Mouse (Mus musculus) CH12.LX (cell line): ENCODE results near the gene Usp21. TPM values are rescaled to one million over a fixed set of nuclear protein-coding genes. Genes with fewer than 3 reads are reported as not detected.
"Not testable (repeated sequence)": the region's sequence is repeated elsewhere in the genome, so short reads cannot be mapped to it uniquely, and the experiment has no call there.

ENCODE experiments used
- DNase-seq: peaks from one replicate; pipeline ENCODE4 v3.0.0-alpha.2; 2013; ENCODE audit errors: extremely low read depth
- H3K27ac ChIP-seq: 2 replicates; pipeline ENCODE4 v1.5.1; 2012; ENCODE audit warnings: low read depth, mild to moderate bottlenecking, control low read depth, moderate library complexity; ENCODE audit not compliant: insufficient read depth
- H3K27me3 ChIP-seq: replicated peaks from 2 replicates; pipeline ENCODE3; 2012; ENCODE audit warnings: inconsistent platforms
- H3K36me3 ChIP-seq, 2 experiments: replicated peaks in 1 of 2; 2 replicates each; pipeline versions ENCODE3 to v1.6.1; 2012; ENCODE audit warnings: inconsistent platforms in 1 of 2, low read length in 1 of 2, mild to moderate bottlenecking in 1 of 2, mixed read lengths in 1 of 2, moderate library complexity in 1 of 2; ENCODE audit not compliant: control insufficient read depth in 1 of 2, insufficient read depth in 1 of 2
- H3K4me1 ChIP-seq, 2 experiments: 2 replicates each; pipeline ENCODE4 v1.6.1; 2012; ENCODE audit warnings: inconsistent platforms in 1 of 2, moderate library complexity in 1 of 2; ENCODE audit not compliant: insufficient read depth in 2 of 2, control insufficient read depth in 1 of 2
- H3K4me2 ChIP-seq: 2 replicates; pipeline ENCODE4 v1.6.1; 2012; ENCODE audit warnings: low read depth, mild to moderate bottlenecking, control low read depth; ENCODE audit not compliant: poor library complexity, insufficient read depth, severe bottlenecking
- H3K4me3 ChIP-seq, 3 experiments: fragments of 150-350 bp in 1 of 3; sonication (generic) in 1 of 3; replicated peaks in 1 of 3; 2 replicates each; pipeline versions ENCODE3 to v1.5.1; 2011 to 2012; ENCODE audit warnings: low read depth in 2 of 3, low read length in 2 of 3, mild to moderate bottlenecking in 2 of 3, moderate library complexity in 2 of 3, control low read depth in 1 of 3, improper control_type of control experiment in 1 of 3, inconsistent platforms in 1 of 3, mixed read lengths in 1 of 3; ENCODE audit not compliant: poor library complexity in 1 of 3
- H3K79me2 ChIP-seq: replicated peaks from 2 replicates; pipeline ENCODE4 v1.6.1; 2012; ENCODE audit warnings: mild to moderate bottlenecking, moderate library complexity; ENCODE audit not compliant: control insufficient read depth, poor library complexity, insufficient read depth, severe bottlenecking; ENCODE audit errors: extremely low read depth
- H3K9ac ChIP-seq: 2 replicates; pipeline ENCODE4 v1.6.1; 2012; ENCODE audit warnings: low read depth, mild to moderate bottlenecking, control low read depth, moderate library complexity; ENCODE audit not compliant: insufficient read depth
- H3K9me3 ChIP-seq: replicated peaks from 2 replicates; pipeline ENCODE3; 2012; ENCODE audit warnings: low read length, inconsistent platforms, mixed read lengths
- CHD1 ChIP-seq: IDR thresholded peaks from 2 replicates; pipeline ENCODE4 v1.6.1; 2012; ENCODE audit warnings: low read depth, low read length, improper control_type of control experiment, inconsistent platforms
- E2F4 ChIP-seq: IDR thresholded peaks from 2 replicates; pipeline ENCODE4 v1.6.1; 2011; ENCODE audit warnings: low read depth, low read length, improper control_type of control experiment; ENCODE audit not compliant: insufficient replicate concordance
- EP300 ChIP-seq: IDR thresholded peaks from 2 replicates; pipeline ENCODE4 v1.6.1; 2011; ENCODE audit warnings: low read length, improper control_type of control experiment
- IRF4 ChIP-seq: IDR thresholded peaks from 2 replicates; pipeline ENCODE4 v1.6.1; 2014; ENCODE audit warnings: low read depth, mild to moderate bottlenecking, inconsistent platforms, low read length, improper control_type of control experiment
- NELFE ChIP-seq: IDR thresholded peaks from 2 replicates; pipeline ENCODE4 v1.6.1; 2011; ENCODE audit warnings: low read depth, low read length, improper control_type of control experiment
- PAX5 ChIP-seq: IDR thresholded peaks from 2 replicates; pipeline ENCODE4 v1.6.1; 2012; ENCODE audit warnings: low read length, inconsistent platforms, mixed read lengths
- POLR2AphosphoS2 ChIP-seq: IDR thresholded peaks from 2 replicates; pipeline ENCODE4 v1.6.1; 2011; ENCODE audit warnings: low read depth, low read length, improper control_type of control experiment
- RAD21 ChIP-seq: IDR thresholded peaks from 2 replicates; pipeline ENCODE4 v1.6.1; 2011; ENCODE audit warnings: low read depth, mild to moderate bottlenecking, low read length, improper control_type of control experiment, moderate library complexity
- SIN3A ChIP-seq: IDR thresholded peaks from 2 replicates; pipeline ENCODE4 v1.6.1; 2012; ENCODE audit warnings: low read length, improper control_type of control experiment, inconsistent platforms
- SMC3 ChIP-seq: IDR thresholded peaks from 2 replicates; pipeline ENCODE4 v1.6.1; 2011; ENCODE audit warnings: low read depth, low read length, improper control_type of control experiment
- TBP ChIP-seq: conservative IDR thresholded peaks from 2 replicates; pipeline ENCODE4 v1.6.1; 2011; ENCODE audit warnings: low read depth, low read length, improper control_type of control experiment
- ZKSCAN1 ChIP-seq: IDR thresholded peaks from 2 replicates; pipeline ENCODE4 v1.6.1; 2012; ENCODE audit warnings: low read depth, inconsistent platforms, low read length, improper control_type of control experiment, borderline replicate concordance
- dilution Hi-C: fragments of 300-500 bp; cut with MboI; formaldehyde crosslinking; loops from 2 replicates; pipeline ENCODE4 v1.14.3; 2020; ENCODE audit warnings: low sequenced_read_pairs; ENCODE audit not compliant: extremely low pct_unique_long_range_greater_than_20kb, extremely low pct_ligation_motif_present
- in situ Hi-C: fragments of 300-500 bp; cut with MboI; formaldehyde crosslinking; loops from 3 replicates; pipeline ENCODE4 v1.14.3; 2019; ENCODE audit warnings: low sequenced_read_pairs, low pct_ligation_motif_present, low pct_unique_long_range_greater_than_20kb, mixed read lengths
- polyA plus RNA-seq: library from polyadenylated mRNA; unstranded; fragments of >175 nt; gene quantifications from 2 replicates; pipeline ENCODE4 v1.2.1, GENCODE M21; 2012; ENCODE audit warnings: low read depth; ENCODE audit not compliant: insufficient read length
- total RNA-seq, 2 experiments: library from RNA; depleted of rRNA; stranded (reverse); fragments of 300-350 nt in 1 of 2; fragments of >200 nt in 1 of 2; gene quantifications; 2 replicates each; pipeline ENCODE4 v1.2.3; 2012 to 2014

Gene Usp21
- total and polyA plus RNA-seq, 3 experiments = 8.5 to 37.6 (median 14.2) TPM

DNA sequence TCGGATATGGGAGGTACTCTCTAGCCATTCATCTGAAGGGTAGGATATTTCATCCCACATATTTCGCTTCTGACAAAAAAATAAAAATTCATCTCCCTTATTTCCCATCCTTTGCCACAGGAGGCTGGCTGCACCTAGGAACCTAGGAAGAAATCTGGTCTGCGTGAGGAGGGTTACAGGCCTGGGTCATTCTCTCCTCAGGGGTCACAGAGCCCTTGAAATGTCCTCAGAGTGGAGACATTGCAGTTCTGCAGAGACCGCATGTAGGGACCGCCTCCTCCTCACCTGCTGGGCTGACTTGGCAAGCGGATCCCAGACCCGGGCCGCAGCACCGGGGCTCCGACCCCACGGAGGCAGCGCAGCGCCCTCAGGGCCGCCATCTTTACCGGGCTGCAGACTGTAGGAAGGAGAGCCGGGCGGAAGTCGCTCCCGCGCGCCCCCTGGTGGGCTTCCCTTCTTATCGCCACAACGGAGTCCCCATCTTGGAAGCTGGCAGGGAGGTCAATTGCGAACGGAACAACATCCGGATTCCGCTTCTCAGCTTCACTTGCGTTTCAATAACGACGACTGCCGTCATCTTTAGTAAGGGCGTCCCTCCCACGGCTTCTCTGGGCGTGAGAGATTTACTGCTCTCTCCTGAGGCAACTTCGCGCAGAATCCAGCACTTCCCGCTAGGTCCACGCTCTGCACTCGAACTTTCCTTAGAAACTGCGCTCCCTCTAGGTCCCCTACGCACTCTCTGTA is 40.9 kb downstream of the Usp21 start (continued):
- TF ChIP-seq ZKSCAN1 = no peak
- TF ChIP-seq E2F4 = peak; percentile 65; the same call in 1 of the 2 replicates
- no peak for TF ChIP-seq PAX5
- TF ChIP-seq POLR2AphosphoS2 = no peak
- no peak for TF ChIP-seq CHD1
- peak; percentile 94 for TF ChIP-seq SIN3A
- TF ChIP-seq IRF4 = peak; percentile 73
- no peak for TF ChIP-seq RAD21
- peak; percentile 92 for TF ChIP-seq NELFE

DNA sequence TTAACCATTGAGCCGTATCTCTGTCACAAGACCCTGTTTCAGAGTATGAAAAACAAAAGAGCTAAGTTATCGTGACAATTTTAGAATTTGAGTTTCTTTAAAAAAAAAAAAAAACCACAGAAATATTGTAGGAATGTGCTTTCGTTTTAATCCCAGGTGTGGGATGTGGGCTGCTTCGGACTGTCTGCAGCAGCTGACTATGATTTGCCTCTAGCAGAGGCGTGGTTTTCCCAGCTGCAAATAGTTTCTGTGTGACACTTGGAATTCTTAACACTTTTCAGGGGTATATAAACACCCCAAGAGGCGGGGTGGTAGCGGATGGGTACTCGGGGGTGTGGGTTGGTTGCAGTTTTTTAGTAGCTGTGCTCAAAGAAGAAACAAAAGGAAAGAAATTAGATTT is 42.4 kb downstream of the Usp21 start:
- no peak for DNase-seq
- in situ Hi-C loops (no loop called here), dilution Hi-C loops (no loop called here)
- H3K27me3 ChIP-seq = no peaks in the 10 kb centered on the region
- no peak overlapping the region for H3K27ac ChIP-seq
- TF ChIP-seq EP300 = no peak
- no peak for TF ChIP-seq POLR2AphosphoS2
- TF ChIP-seq TBP = no peak
- no peak for TF ChIP-seq SMC3
- H3K4me3 ChIP-seq = no peak overlapping the region
- H3K9ac ChIP-seq = no peak overlapping the region
- H3K36me3 ChIP-seq = peaks cover 39 to 50% of the 10 kb centered on the region in 2 experiments
- peaks cover 11 to 47% of the 10 kb centered on the region in 2 experiments for H3K4me1 ChIP-seq
- no peak overlapping the region for H3K4me2 ChIP-seq
- H3K79me2 ChIP-seq = peaks cover 20% of the 10 kb centered on the region
- H3K9me3 ChIP-seq = no peaks in the 10 kb centered on the region

DNA sequence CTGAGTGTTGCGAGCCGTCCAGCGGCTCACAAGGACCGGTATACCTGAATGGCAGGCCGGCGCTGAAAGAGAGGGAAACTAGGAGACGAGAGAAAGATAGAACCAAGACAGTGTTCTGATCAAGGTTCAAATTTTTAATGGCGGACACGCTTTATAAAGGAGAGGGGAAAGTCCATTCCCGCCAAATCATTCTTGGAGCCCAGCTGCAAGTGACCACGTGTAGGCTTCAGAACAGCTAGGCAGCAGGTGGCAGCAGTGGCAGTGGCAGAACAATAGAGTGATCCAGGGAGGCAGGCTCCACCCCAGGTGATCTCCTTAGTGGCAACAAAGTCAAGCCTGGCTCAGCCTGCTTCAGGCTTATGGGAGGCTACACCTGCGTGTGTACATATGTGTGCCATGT is 45.8 kb downstream of the Usp21 start:
- Histone ChIP-seq H3K4me1 (peaks cover 0 to 17% of the 10 kb centered on the region in 2 experiments; a peak in 2 of 4 replicates), H3K36me3 (peaks cover 69 to 84% of the 10 kb centered on the region in 2 experiments), H3K79me2 (peaks cover 20% of the 10 kb centered on the region)
- H3K9ac ChIP-seq, H3K27ac ChIP-seq, H3K27me3 ChIP-seq, H3K4me3 ChIP-seq, dilution Hi-C loops, H3K9me3 ChIP-seq, DNase-seq, in situ Hi-C loops, H3K4me2 ChIP-seq: not testable (repeated sequence)
